Mouse (Mus musculus) midbrain, embryonic 15.5 days (tissue): Measurements from ENCODE around the gene Sry. TPM values are rescaled to one million over a fixed set of nuclear protein-coding genes. Genes with fewer than 3 reads are reported as not detected.

Experiments
- ATAC-seq: fragments of 200-750 bp; cut with Nextera tagmentation; replicated peaks from 2 replicates; pipeline ENCODE4 v1.8.0; 2017; ENCODE audit warnings: moderate TSS enrichment
- H3K27ac ChIP-seq: fragments of 300-500 bp; sonication (generic); 2 replicates; pipeline ENCODE4 v1.5.1; 2015; ENCODE audit warnings: mild to moderate bottlenecking, inconsistent platforms
- H3K27me3 ChIP-seq: fragments of 300-500 bp; sonication (generic); replicated peaks from 2 replicates; pipeline ENCODE4 v1.6.1; 2015; ENCODE audit warnings: inconsistent platforms
- H3K36me3 ChIP-seq: fragments of 300-500 bp; sonication (generic); replicated peaks from 2 replicates; pipeline ENCODE4 v1.6.1; 2015; ENCODE audit warnings: inconsistent platforms
- H3K4me1 ChIP-seq: fragments of 300-500 bp; sonication (generic); 2 replicates; pipeline ENCODE4 v1.6.1; 2015; ENCODE audit warnings: inconsistent platforms
- H3K4me2 ChIP-seq: fragments of 300-500 bp; sonication (generic); 2 replicates; pipeline ENCODE4 v1.6.1; 2015; ENCODE audit warnings: inconsistent platforms, mild to moderate bottlenecking, moderate library complexity
- H3K4me3 ChIP-seq: fragments of 300-500 bp; sonication (generic); 2 replicates; pipeline ENCODE4 v1.5.1; 2015; ENCODE audit warnings: mild to moderate bottlenecking, inconsistent platforms
- H3K9ac ChIP-seq: fragments of 300-500 bp; sonication (generic); 2 replicates; pipeline ENCODE4 v1.6.1; 2015; ENCODE audit warnings: mild to moderate bottlenecking, inconsistent platforms
- H3K9me3 ChIP-seq: fragments of 300-500 bp; sonication (generic); 2 replicates; pipeline ENCODE4 v1.6.1; 2016; ENCODE audit warnings: inconsistent platforms
- WGBS: fragments of 180-500 bp; shearing (Covaris S2); methylation state at CpG from one replicate; pipeline ENCODE4 v1.1.7; 2015; ENCODE audit warnings: mixed read lengths; 5-methylcytosine and 5-hydroxymethylcytosine counted together
- polyA plus RNA-seq: library from polyadenylated mRNA; unstranded; fragments of >200 nt; fragmentation: Nextera tagmentation; extraction: Ambion mirVana; gene quantifications from 2 replicates; pipeline ENCODE4 v1.2.1, GENCODE M21; 2015

Gene Sry
- polyA plus RNA-seq, result not detected in 2 replicates

DNA sequence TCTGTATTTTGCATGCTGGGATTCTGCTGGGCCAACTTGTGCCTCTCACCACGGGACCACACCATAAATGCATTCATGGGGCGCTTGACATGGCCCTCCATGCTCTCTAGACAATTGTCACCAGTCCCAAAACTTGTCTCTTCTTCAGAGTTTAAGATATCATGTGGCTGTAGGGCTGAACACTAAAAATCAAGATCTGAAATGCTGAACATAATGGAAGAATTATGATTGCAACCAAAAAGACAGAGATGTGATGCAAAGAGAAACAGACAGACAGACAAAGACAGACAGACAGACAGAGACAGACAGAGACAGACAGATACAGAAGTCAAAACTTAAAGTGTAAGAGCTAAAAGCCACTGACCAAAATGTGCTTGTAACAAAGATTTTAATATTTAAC is at the start of gene Sry:
Gene Sry (minus strand): TSS at position 101 of the 400 bp plus-strand sequence.
- no peak for ATAC-seq
- Histone ChIP-seq H3K27me3 (no peaks in the 10 kb centered on the region), H3K36me3 (no peaks in the 10 kb centered on the region), H3K9me3 (no peaks in the 10 kb centered on the region), H3K9ac (no peak within 1 kb of the TSS), H3K4me3 (no peak within 1 kb of the TSS), H3K4me1 (no peaks in the 10 kb centered on the region), H3K27ac (no peak within 1 kb of the TSS), H3K4me2 (no peak within 1 kb of the TSS)
- WGBS, result 34% methylated on average over 2 of the region's 2 CpGs

Other genes starting within 250 kb of the Sry start
- not detected in 2 replicates for gene H2al2c, start 64.6 kb downstream of the Sry start, polyA plus RNA-seq
- not detected in 2 replicates for gene H2al2b, start 57.0 kb upstream of the Sry start, polyA plus RNA-seq
- gene Gm4064, start 132.5 kb upstream of the Sry start, polyA plus RNA-seq, result not detected in 2 replicates
- gene Rbmy, start 167.0 kb upstream of the Sry start, polyA plus RNA-seq, result not detected in 2 replicates
- gene Gm10256, start 167.0 kb upstream of the Sry start, polyA plus RNA-seq, result not detected in 2 replicates
- 0.12 TPM in 1 of 2 replicates, not detected in the other for gene Gm10352, start 237.3 kb upstream of the Sry start, polyA plus RNA-seq